Mouse (Mus musculus): ENCODE results near the gene Gm10198. TPM values are rescaled to one million over a fixed set of nuclear protein-coding genes. Genes with fewer than 3 reads are reported as not detected.

The Gm10198 gene
- not detected for polyA plus RNA-seq (2014; fragmentation: Illumina TruSeq; extraction: RNeasy Lipid Tissue Mini Kit (QIAGEN cat#74804); ENCODE audit: low read depth, low replicate concordance)

DNA sequence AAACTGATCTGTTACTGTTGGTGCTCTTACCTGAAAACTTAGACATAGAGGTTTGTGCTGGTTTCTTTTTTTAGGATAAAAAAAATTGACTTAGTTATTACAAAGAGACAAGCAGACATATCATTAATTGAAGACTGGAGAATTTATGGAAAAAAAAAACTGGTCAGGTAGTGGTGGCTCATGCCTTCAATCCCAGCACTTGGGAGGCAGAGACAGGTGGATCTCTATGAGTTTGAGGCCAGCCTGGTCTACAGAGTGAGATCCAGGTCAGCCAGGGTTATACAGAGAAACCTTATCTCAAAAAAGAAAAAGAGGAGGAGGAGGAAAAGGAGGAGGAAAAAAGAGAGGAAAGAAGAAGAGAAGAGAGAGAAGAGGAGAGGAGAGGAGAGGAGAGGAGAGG lies at the start of gene Gm10198:
Gm10198 (plus strand) TSS at position 301 of the 400 bp plus-strand sequence.

Other genes starting within 250 kb of the Gm10198 start
- 99.4 TPM for gene Gpbp1, start 102.7 kb upstream of the Gm10198 start, polyA plus RNA-seq (2014; fragmentation: Illumina TruSeq; extraction: RNeasy Lipid Tissue Mini Kit (QIAGEN cat#74804); ENCODE audit: low read depth, low replicate concordance)
- not detected for gene Gm49496, start 42.8 kb upstream of the Gm10198 start, polyA plus RNA-seq (2014; fragmentation: Illumina TruSeq; extraction: RNeasy Lipid Tissue Mini Kit (QIAGEN cat#74804); ENCODE audit: low read depth, low replicate concordance)
- 14.5 TPM for gene Mier3, start 88.2 kb downstream of the Gm10198 start, polyA plus RNA-seq (2014; fragmentation: Illumina TruSeq; extraction: RNeasy Lipid Tissue Mini Kit (QIAGEN cat#74804); ENCODE audit: low read depth, low replicate concordance)
- gene Map3k1, start 216.2 kb downstream of the Gm10198 start, polyA plus RNA-seq (2014; fragmentation: Illumina TruSeq; extraction: RNeasy Lipid Tissue Mini Kit (QIAGEN cat#74804); ENCODE audit: low read depth, low replicate concordance) = 6.3 TPM